Mouse (Mus musculus) bone marrow, adult 2 months (tissue): ENCODE results near the gene Acsbg2.

ENCODE experiments used
- CTCF ChIP-seq: fragments of 200-500 bp; IDR thresholded peaks from 2 replicates; pipeline ENCODE4 v1.5.1; 2011; ENCODE audit warnings: low read length, control low read depth; ENCODE audit not compliant: control insufficient read depth, insufficient read depth
- POLR2A ChIP-seq: fragments of 200-500 bp; IDR thresholded peaks from 2 replicates; pipeline ENCODE4 v1.6.1; 2011; ENCODE audit warnings: low read depth, mild to moderate bottlenecking, control low read depth, low read length, borderline replicate concordance; ENCODE audit not compliant: control insufficient read depth

- TF ChIP-seq CTCF (no peak), POLR2A (no peak)
Measured at GRCm38 (mm10) chr17:56848785-56849184, 25.5 kb downstream of the Acsbg2 start.
